Mouse (Mus musculus): ENCODE results near the gene Psmb8. TPM values are rescaled to one million over a fixed set of nuclear protein-coding genes. Genes with fewer than 3 reads are reported as not detected.
A peak's percentile ranks its signal among the peaks of the same experiment; 100 is the strongest.
"Not testable (repeated sequence)": the region's sequence is repeated elsewhere in the genome, so short reads cannot be mapped to it uniquely, and the experiment has no call there.

Gene Psmb8
- polyA plus RNA-seq, 1 experiment = 130 TPM

GRCm38 (mm10) chr17:34218675-34219074, 21.2 kb downstream of the Psmb8 start:
- Histone ChIP-seq H3K4me3 (replicated peaks; ENCODE audit: extremely low read depth, low read depth, low read length) (peak overlapping the region; percentile 40), H3K4me1 (ENCODE audit: control insufficient read depth, insufficient read depth, low read length) (no peaks in the 10 kb centered on the region)
- DNase-seq = peak; percentile 71
- 42% methylated on average over 11 of the region's 11 CpGs for WGBS
- no peak for TF ChIP-seq POLR2A (IDR thresholded peaks at IDR 0.05; ENCODE audit: borderline replicate concordance, extremely low read depth, low read depth, low read length)
- no peak for TF ChIP-seq CTCF (IDR thresholded peaks at IDR 0.05; ENCODE audit: insufficient read depth, low read length)

GRCm38 (mm10) chr17:34219096-34219495, 21.6 kb downstream of the Psmb8 start:
- WGBS = 82% methylated on average over 9 of the region's 11 CpGs
- peak; percentile 63 for DNase-seq
- not testable (repeated sequence) for H3K4me3 ChIP-seq (replicated peaks; ENCODE audit: extremely low read depth, low read depth, low read length); H3K4me1 ChIP-seq (ENCODE audit: control insufficient read depth, insufficient read depth, low read length)
- TF ChIP-seq CTCF (IDR thresholded peaks at IDR 0.05; ENCODE audit: insufficient read depth, low read length) = peak; percentile 68

GRCm38 (mm10) chr17:34219801-34220200, 22.3 kb downstream of the Psmb8 start:
- 99% methylated on average over 6 of the region's 7 CpGs for WGBS
- H3K4me1 ChIP-seq (ENCODE audit: control insufficient read depth, insufficient read depth, low read length); DNase-seq; H3K4me3 ChIP-seq (replicated peaks; ENCODE audit: extremely low read depth, low read depth, low read length): not testable (repeated sequence)

- H3K4me1 ChIP-seq (ENCODE audit: control insufficient read depth, insufficient read depth, low read length) = not testable (repeated sequence)
Observed at GRCm38 (mm10) chr17:34220401-34220800, 22.9 kb downstream of the Psmb8 start.

GRCm38 (mm10) chr17:34224816-34225215, 27.3 kb downstream of the Psmb8 start:
- DNase-seq = no peak
- no peak for TF ChIP-seq CTCF (IDR thresholded peaks at IDR 0.05; ENCODE audit: insufficient read depth, low read length)
- TF ChIP-seq POLR2A (IDR thresholded peaks at IDR 0.05; ENCODE audit: borderline replicate concordance, extremely low read depth, low read depth, low read length) = no peak
- 87% methylated on average over 3 of the region's 3 CpGs for WGBS
- Histone ChIP-seq H3K4me1 (ENCODE audit: control insufficient read depth, insufficient read depth, low read length) (no peaks in the 10 kb centered on the region), H3K4me3 (replicated peaks; ENCODE audit: extremely low read depth, low read depth, low read length) (no peak overlapping the region)

More at GRCm38 (mm10) chr17:34220401-34220800, 22.9 kb downstream of the Psmb8 start:
- not testable (repeated sequence) for DNase-seq; H3K4me3 ChIP-seq (replicated peaks; ENCODE audit: extremely low read depth, low read depth, low read length)
- WGBS = 93% methylated on average over 7 of the region's 16 CpGs

GRCm38 (mm10) chr17:34225426-34225825, 27.9 kb downstream of the Psmb8 start:
- WGBS = 96% methylated on average over 8 of the region's 8 CpGs

GRCm38 (mm10) chr17:34225911-34226310, 28.4 kb downstream of the Psmb8 start:
- H3K4me3 ChIP-seq (replicated peaks; ENCODE audit: extremely low read depth, low read depth, low read length); DNase-seq: not testable (repeated sequence)
- WGBS = 98% methylated on average over 17 of the region's 23 CpGs

More at GRCm38 (mm10) chr17:34225426-34225825, 27.9 kb downstream of the Psmb8 start:
- TF ChIP-seq CTCF (IDR thresholded peaks at IDR 0.05; ENCODE audit: insufficient read depth, low read length) (no peak), POLR2A (IDR thresholded peaks at IDR 0.05; ENCODE audit: borderline replicate concordance, extremely low read depth, low read depth, low read length) (no peak)
- DNase-seq = no peak
- H3K4me3 ChIP-seq (replicated peaks; ENCODE audit: extremely low read depth, low read depth, low read length) = no peak overlapping the region
- H3K4me1 ChIP-seq (ENCODE audit: control insufficient read depth, insufficient read depth, low read length) = no peaks in the 10 kb centered on the region

GRCm38 (mm10) chr17:34230971-34231370, 33.5 kb downstream of the Psmb8 start:
- WGBS = 95% methylated on average over 9 of the region's 9 CpGs
- not testable (repeated sequence) for DNase-seq; H3K4me3 ChIP-seq (replicated peaks; ENCODE audit: extremely low read depth, low read depth, low read length); H3K4me1 ChIP-seq (ENCODE audit: control insufficient read depth, insufficient read depth, low read length)

More at GRCm38 (mm10) chr17:34225911-34226310, 28.4 kb downstream of the Psmb8 start:
- not testable (repeated sequence) for H3K4me1 ChIP-seq (ENCODE audit: control insufficient read depth, insufficient read depth, low read length)

GRCm38 (mm10) chr17:34232021-34232420, 34.5 kb downstream of the Psmb8 start:
- not testable (repeated sequence) for H3K4me3 ChIP-seq (replicated peaks; ENCODE audit: extremely low read depth, low read depth, low read length); DNase-seq; H3K4me1 ChIP-seq (ENCODE audit: control insufficient read depth, insufficient read depth, low read length)
- WGBS = 89% methylated on average over 6 of the region's 7 CpGs

- H3K4me3 ChIP-seq (replicated peaks; ENCODE audit: extremely low read depth, low read depth, low read length) = no peak overlapping the region
- H3K4me1 ChIP-seq (ENCODE audit: control insufficient read depth, insufficient read depth, low read length) = peaks cover 6% of the 10 kb centered on the region; the same call in 1 of the 2 replicates
- TF ChIP-seq CTCF (IDR thresholded peaks at IDR 0.05; ENCODE audit: insufficient read depth, low read length) = peak; percentile 96
- TF ChIP-seq POLR2A (IDR thresholded peaks at IDR 0.05; ENCODE audit: borderline replicate concordance, extremely low read depth, low read depth, low read length) = no peak
- DNase-seq = peak; percentile 76
- 20% methylated on average over 9 of the region's 9 CpGs for WGBS
Observed at GRCm38 (mm10) chr17:34234926-34235325, 37.4 kb downstream of the Psmb8 start.

GRCm38 (mm10) chr17:34236691-34237090, 39.2 kb downstream of the Psmb8 start:
- TF ChIP-seq POLR2A (IDR thresholded peaks at IDR 0.05; ENCODE audit: borderline replicate concordance, extremely low read depth, low read depth, low read length) (no peak), CTCF (IDR thresholded peaks at IDR 0.05; ENCODE audit: insufficient read depth, low read length) (no peak)
- 69% methylated on average over 5 of the region's 5 CpGs for WGBS
- no peak for DNase-seq
- peaks cover 6% of the 10 kb centered on the region; the same call in 1 of the 2 replicates for H3K4me1 ChIP-seq (ENCODE audit: control insufficient read depth, insufficient read depth, low read length)
- no peak overlapping the region for H3K4me3 ChIP-seq (replicated peaks; ENCODE audit: extremely low read depth, low read depth, low read length)

All from lung, adult 2 months (tissue).